Mouse (Mus musculus) erythroblast, embryonic 14.5 days (primary cell): ENCODE results near the gene Dcaf6.

ENCODE experiments used
- GATA1 ChIP-seq: IDR thresholded peaks from 2 replicates; pipeline ENCODE4 v1.6.1; 2012; ENCODE audit warnings: low read length, inconsistent platforms, mixed read lengths
- TAL1 ChIP-seq: IDR thresholded peaks from 3 replicates; pipeline ENCODE4 v1.6.1; 2012; ENCODE audit warnings: low read length, inconsistent platforms, mixed read lengths

- TF ChIP-seq GATA1 (no peak), TAL1 (no peak)
Observed at GRCm38 (mm10) chr1:165320141-165320934, 139.9 kb downstream of the Dcaf6 start.
